Mouse (Mus musculus): ENCODE data around the gene Nin. TPM values are rescaled to one million over a fixed set of nuclear protein-coding genes. Genes with fewer than 3 reads are reported as not detected.

The Nin gene
- total and polyA plus RNA-seq, 2 experiments from 2014 or later = 8.5 to 28.4 TPM

DNA sequence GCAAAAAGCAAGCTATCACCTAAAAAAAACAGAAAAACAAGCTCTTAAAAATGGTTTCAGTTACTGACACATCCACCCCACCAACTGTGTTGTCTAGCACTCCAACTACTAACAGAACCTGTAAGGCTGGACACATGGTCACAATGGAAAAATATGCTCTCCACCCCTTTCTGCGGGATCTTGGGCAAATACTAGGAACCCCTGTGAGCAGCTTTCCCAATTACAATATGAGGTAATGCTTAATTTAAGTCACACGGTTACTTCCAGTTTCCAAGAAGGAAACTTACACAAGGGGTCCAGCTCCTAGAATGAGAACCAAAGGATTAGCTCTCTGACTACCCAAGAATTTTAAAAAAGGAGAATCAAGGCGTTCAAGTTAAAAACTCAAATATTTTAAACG lies 128.0 kb downstream of the Nin start:
- ATAC-seq = no peak
- DNase-seq = no peak
- peaks cover 4% of the 10 kb centered on the region; the same call in 1 of the 2 replicates for H3K4me1 ChIP-seq (ENCODE audit: insufficient read depth)
- TF ChIP-seq CTCF (IDR thresholded peaks at IDR 0.05; ENCODE audit: low read depth) = no peak
- peak overlapping the region; percentile 82 for H3K4me3 ChIP-seq (ENCODE audit: low read depth, low read length)
- 16% methylated on average over 4 of the region's 4 CpGs for WGBS
- H3K27me3 ChIP-seq (ENCODE audit: insufficient read depth, low read length) = no peaks in the 10 kb centered on the region
- no peak overlapping the region for H3K9ac ChIP-seq
- H3K36me3 ChIP-seq (ENCODE audit: insufficient read depth) = peaks cover 16% of the 10 kb centered on the region; the same call in 1 of the 2 replicates
- peak overlapping the region; percentile 80 for H3K4me2 ChIP-seq (ENCODE audit: low read depth)
- H3K27ac ChIP-seq (ENCODE audit: low read depth, low read length) = no peak overlapping the region
- H3K9me3 ChIP-seq (ENCODE audit: low read length) = no peaks in the 10 kb centered on the region

DNA sequence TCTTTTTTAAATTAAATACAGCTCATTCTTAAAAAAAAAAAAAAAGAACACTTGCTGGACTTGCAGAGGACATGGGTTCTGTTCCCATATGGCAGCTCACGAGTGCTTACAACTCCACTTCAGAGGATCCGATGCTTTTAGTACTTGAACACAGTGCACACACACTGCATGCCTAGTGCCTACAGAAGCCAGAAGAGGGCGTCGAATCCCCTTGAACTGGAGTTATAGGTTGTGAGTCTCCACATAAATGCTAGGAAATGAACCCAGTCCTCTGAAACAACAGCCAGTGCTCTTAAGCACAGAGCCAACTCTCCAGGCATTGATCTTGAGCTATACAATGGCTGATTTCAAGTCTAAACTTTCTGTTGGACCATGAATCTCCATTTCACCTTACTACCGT lies 130.6 kb downstream of the Nin start:
- ATAC-seq = no peak
- peak; percentile 40; the same call in 1 of the 2 replicates for TF ChIP-seq CTCF (IDR thresholded peaks at IDR 0.05; ENCODE audit: low read depth)
- Histone ChIP-seq H3K4me3 (ENCODE audit: low read depth, low read length) (no peak overlapping the region), H3K27me3 (ENCODE audit: insufficient read depth, low read length) (no peaks in the 10 kb centered on the region), H3K4me2 (ENCODE audit: low read depth) (no peak overlapping the region), H3K9ac (no peak overlapping the region), H3K27ac (ENCODE audit: low read depth, low read length) (no peak overlapping the region), H3K36me3 (ENCODE audit: insufficient read depth) (peaks cover 16% of the 10 kb centered on the region; the same call in 1 of the 2 replicates), H3K9me3 (ENCODE audit: low read length) (no peaks in the 10 kb centered on the region), H3K4me1 (ENCODE audit: insufficient read depth) (peaks cover 4% of the 10 kb centered on the region; the same call in 1 of the 2 replicates)
- DNase-seq = no peak
- WGBS = 69% methylated on average over 5 of the region's 5 CpGs

DNA sequence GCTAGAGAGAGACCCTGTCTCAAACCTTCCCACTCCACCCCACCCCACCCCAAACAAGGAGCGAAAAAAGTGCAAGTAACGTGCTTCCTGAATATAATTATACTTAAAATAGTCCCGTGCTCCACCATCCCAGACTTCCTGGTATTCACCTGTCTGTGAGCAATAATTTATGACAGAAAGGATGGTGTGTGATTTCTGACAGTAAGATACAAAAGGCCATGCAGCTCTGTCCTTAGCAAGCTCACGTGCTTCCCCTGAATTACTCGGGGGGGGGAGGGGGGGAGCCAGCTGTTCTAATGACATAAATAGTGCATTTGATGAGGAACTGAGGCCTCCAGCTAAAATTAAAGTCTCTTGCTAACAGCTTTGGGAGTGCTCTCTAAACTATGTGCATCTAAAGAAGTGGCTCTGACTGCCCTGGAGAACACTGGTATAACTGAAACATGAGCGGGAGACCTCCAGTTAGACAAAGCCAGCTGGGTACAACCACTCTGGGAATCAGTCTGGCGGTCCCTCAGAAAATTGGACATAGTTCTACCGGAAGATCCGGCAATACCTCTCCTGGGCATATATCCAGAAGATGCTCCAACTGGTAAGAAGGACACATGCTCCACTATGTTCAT lies 136.0 kb downstream of the Nin start:
- H3K4me2 ChIP-seq (ENCODE audit: low read depth) = no peak overlapping the region
- H3K27me3 ChIP-seq (ENCODE audit: insufficient read depth, low read length) = no peaks in the 10 kb centered on the region
- H3K9ac ChIP-seq = no peak overlapping the region
- no peak for DNase-seq
- peak; percentile 34 for ATAC-seq
- 0 out of 2 replicates have a peak, but pooled peaks cover 3% of the 10 kb centered on the region for H3K4me1 ChIP-seq (ENCODE audit: insufficient read depth)
- 0 out of 2 replicates have a peak overlapping the region, but pooled peaks have one; percentile 21 for H3K27ac ChIP-seq (ENCODE audit: low read depth, low read length)
- peaks cover 18% of the 10 kb centered on the region; the same call in 1 of the 2 replicates for H3K36me3 ChIP-seq (ENCODE audit: insufficient read depth)
- no peak overlapping the region for H3K4me3 ChIP-seq (ENCODE audit: low read depth, low read length)
- TF ChIP-seq CTCF (IDR thresholded peaks at IDR 0.05; ENCODE audit: low read depth) = no peak
- H3K9me3 ChIP-seq (ENCODE audit: low read length) = no peaks in the 10 kb centered on the region
- WGBS = 58% methylated on average over 9 of the region's 9 CpGs

DNA sequence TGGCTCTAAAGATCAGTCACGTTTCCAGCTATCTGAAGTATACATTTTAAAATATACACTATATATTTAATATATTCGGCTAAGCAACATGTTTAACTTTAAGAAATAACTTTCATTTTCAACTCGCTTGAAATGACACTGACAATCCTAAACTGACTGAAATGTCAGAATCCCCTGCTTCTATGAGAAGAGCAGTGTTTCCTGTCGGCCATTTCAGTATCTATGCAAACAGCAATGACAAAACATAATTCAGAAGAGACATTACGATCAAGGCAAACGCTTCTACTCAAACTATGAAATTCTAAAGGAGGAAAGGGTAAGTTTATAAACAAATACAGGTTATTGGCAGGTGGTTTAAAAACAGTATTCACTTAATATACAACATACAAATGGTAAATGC lies 136.8 kb downstream of the Nin start:
- no peak overlapping the region for H3K27ac ChIP-seq (ENCODE audit: low read depth, low read length)
- no peak for DNase-seq
- WGBS = 85% methylated on average over 6 of the region's 6 CpGs

DNA sequence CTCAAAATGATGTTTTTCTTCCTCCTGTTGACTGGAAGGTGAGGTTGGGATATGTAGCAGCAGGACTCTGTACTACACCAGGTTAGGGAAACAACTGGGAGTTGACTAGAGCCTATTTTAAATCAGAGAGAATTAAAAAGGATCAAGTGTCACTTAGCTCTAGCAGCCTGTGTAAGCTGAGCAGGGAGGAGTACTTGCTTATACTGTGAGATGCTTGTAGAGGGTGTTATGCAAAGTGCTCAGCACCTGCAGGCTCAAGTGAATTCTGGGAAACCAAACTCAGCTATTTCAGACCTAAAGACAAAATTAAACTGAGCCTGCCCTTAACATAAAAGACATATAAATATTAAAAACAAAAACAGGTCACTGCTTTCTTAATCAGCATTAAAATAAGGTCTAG lies 139.9 kb downstream of the Nin start:
- peaks cover 20% of the 10 kb centered on the region; the same call in 1 of the 2 replicates for H3K36me3 ChIP-seq (ENCODE audit: insufficient read depth)
- H3K4me3 ChIP-seq (ENCODE audit: low read depth, low read length) = no peak overlapping the region
- DNase-seq = no peak
- H3K4me2 ChIP-seq (ENCODE audit: low read depth) = no peak overlapping the region
- no peak overlapping the region for H3K27ac ChIP-seq (ENCODE audit: low read depth, low read length)
- TF ChIP-seq CTCF (IDR thresholded peaks at IDR 0.05; ENCODE audit: low read depth) = no peak
- no peaks in the 10 kb centered on the region for H3K27me3 ChIP-seq (ENCODE audit: insufficient read depth, low read length)
- H3K4me1 ChIP-seq (ENCODE audit: insufficient read depth) = 0 out of 2 replicates have a peak, but pooled peaks cover 3% of the 10 kb centered on the region
- no peaks in the 10 kb centered on the region for H3K9me3 ChIP-seq (ENCODE audit: low read length)
- no peak for ATAC-seq
- no peak overlapping the region for H3K9ac ChIP-seq

More for the DNA sequence above, 136.8 kb downstream of the Nin start:
- Histone ChIP-seq H3K4me3 (ENCODE audit: low read depth, low read length) (no peak overlapping the region), H3K36me3 (ENCODE audit: insufficient read depth) (peaks cover 10% of the 10 kb centered on the region; the same call in 1 of the 2 replicates), H3K4me2 (ENCODE audit: low read depth) (no peak overlapping the region), H3K27me3 (ENCODE audit: insufficient read depth, low read length) (no peaks in the 10 kb centered on the region), H3K4me1 (ENCODE audit: insufficient read depth) (0 out of 2 replicates have a peak, but pooled peaks cover 3% of the 10 kb centered on the region), H3K9ac (no peak overlapping the region), H3K9me3 (ENCODE audit: low read length) (no peaks in the 10 kb centered on the region)
- TF ChIP-seq CTCF (IDR thresholded peaks at IDR 0.05; ENCODE audit: low read depth) = no peak
- no peak for ATAC-seq

DNA sequence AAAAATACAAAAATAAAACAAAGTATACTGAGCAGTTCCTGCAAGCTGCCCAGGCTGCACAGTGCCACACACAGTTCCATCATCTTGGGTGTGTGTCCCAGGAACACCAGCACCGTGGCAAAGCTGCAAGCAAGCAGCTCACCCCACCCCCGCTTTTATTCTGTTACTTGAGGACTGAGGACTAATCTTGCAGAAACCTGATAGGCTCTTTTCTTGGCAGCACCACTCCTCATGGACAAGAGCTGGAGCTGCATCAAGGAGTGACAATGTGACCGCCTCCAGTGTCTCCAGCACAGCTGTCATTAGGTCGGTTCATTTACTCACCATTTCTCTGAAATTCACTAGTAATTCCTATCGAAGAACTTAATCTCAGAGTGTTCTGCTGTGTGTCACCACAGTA lies 145.4 kb downstream of the Nin start:
- DNase-seq = no peak
- ATAC-seq = no peak
- H3K36me3 ChIP-seq (ENCODE audit: insufficient read depth) = peaks cover 36% of the 10 kb centered on the region

DNA sequence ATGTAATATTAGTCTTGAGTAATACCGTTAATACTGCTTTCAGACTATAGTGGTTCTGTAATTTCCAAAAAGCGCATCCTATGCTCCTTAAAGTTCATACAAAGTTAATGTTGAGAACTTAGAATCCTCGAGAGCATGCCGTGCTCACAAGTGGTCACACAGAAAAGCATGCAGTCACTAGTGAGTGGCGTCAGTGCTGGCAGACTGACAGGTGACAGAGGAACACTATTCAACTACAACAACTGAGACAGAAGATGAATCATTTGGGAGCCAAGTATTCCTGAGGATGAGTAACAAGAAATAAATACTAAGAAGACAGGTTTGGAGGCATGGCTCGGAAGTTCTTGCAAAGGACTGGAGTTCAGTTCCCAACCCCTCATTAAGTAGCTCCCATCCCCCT lies 146.4 kb downstream of the Nin start:
- TF ChIP-seq CTCF (IDR thresholded peaks at IDR 0.05; ENCODE audit: low read depth) = no peak
- DNase-seq (no peak), ATAC-seq (no peak)
- Histone ChIP-seq H3K9me3 (ENCODE audit: low read length) (no peaks in the 10 kb centered on the region), H3K4me2 (ENCODE audit: low read depth) (no peak overlapping the region), H3K9ac (no peak overlapping the region), H3K36me3 (ENCODE audit: insufficient read depth) (peaks cover 46% of the 10 kb centered on the region), H3K4me3 (ENCODE audit: low read depth, low read length) (no peak overlapping the region), H3K27me3 (ENCODE audit: insufficient read depth, low read length) (no peaks in the 10 kb centered on the region), H3K27ac (ENCODE audit: low read depth, low read length) (no peak overlapping the region), H3K4me1 (ENCODE audit: insufficient read depth) (no peaks in the 10 kb centered on the region)
- 91% methylated on average over 6 of the region's 6 CpGs for WGBS

More for the DNA sequence above, 145.4 kb downstream of the Nin start:
- H3K9me3 ChIP-seq (ENCODE audit: low read length) = no peaks in the 10 kb centered on the region
- 61% methylated on average over 5 of the region's 5 CpGs for WGBS
- no peak for TF ChIP-seq CTCF (IDR thresholded peaks at IDR 0.05; ENCODE audit: low read depth)
- H3K4me1 ChIP-seq (ENCODE audit: insufficient read depth) = no peaks in the 10 kb centered on the region
- H3K4me3 ChIP-seq (ENCODE audit: low read depth, low read length) = no peak overlapping the region
- H3K27me3 ChIP-seq (ENCODE audit: insufficient read depth, low read length) = no peaks in the 10 kb centered on the region
- no peak overlapping the region for H3K4me2 ChIP-seq (ENCODE audit: low read depth)
- no peak overlapping the region for H3K9ac ChIP-seq
- H3K27ac ChIP-seq (ENCODE audit: low read depth, low read length) = no peak overlapping the region

Measured in forebrain, postnatal 0 days (tissue).